Mouse (Mus musculus) ovary, adult 18-20 months (tissue): ENCODE data around the gene Ddah1.

ENCODE experiments used
- DNase-seq: peaks from one replicate; pipeline ENCODE4 v3.0.0; 2022; ENCODE audit warnings: low spot score, mixed read lengths

The Ddah1 gene

DNA sequence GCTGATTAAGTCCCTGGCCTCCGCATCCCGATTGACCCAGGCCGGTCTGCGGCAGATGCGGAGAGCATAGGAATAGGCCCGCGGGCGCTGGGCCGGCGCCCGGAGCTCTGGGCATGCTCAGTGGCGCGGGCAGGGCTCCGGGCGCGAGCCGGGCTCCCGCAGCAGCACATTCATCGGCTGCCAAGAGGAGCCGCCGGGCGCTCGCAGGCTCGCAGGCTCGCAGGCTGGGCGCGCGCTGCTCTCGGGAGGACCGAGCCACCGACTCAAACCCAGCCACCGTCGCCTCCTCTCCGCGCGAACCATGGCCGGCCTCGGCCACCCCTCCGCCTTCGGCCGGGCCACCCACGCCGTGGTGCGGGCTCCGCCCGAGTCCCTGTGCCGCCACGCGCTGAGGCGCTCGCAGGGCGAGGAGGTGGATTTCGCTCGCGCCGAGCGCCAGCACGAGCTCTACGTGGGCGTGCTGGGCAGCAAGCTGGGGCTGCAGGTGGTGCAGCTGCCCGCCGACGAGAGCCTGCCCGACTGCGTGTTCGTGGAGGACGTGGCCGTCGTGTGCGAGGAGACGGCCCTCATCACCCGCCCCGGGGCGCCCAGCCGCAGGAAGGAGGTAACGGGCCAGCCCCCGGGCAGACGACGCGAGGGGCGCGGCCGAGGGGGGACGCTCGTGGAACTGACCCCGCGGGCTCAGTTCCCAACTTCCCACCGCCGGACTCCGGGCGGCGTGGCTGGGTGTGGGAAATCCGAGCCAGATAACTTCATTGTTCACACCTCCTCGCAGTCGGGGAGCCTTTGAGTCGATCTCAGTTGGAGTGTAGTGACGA is at the start of gene Ddah1:
TSS of gene Ddah1 (plus strand) at position 115 of the 818 bp plus-strand sequence.
- peak; percentile 60 for DNase-seq

DNA sequence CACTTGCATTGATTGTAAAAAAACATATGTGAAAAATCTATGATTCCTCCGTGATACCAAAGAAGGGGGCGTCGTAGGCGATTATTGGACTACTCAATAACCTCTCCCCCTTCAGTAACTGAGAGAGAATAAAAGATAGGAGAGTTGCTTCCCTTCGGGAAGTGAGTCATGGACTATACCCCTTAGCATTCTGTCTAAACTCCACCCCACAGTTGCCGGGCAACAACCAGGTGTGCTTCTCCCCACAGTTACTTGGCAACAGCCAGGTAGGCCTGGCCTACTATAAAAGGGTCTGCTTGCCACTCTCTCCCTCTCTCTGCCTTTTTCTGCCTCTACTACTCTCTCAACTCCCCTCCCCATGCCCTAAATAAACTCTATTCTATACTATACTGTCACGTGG is 42.6 kb upstream of the Ddah1 start:
- no peak for DNase-seq

DNA sequence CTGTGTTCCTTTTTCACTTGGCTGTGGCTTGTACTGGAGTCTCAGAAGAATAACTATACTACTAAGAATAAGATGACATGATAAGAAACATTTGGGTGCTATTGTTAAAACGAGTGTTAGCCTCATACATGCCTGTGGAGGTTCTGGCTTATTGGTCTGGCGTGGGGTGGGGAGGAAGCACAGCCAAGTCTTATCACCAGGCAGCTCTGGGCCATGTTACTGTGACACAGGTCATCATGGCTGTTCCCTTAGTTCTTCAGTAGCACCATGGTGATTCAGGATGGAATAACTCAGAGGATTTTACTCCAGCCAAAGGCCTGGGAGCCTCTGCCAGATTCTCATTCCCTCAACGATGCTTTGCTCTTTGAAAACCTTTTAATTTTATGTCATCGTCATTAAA is 38.8 kb upstream of the Ddah1 start:
- DNase-seq = no peak

DNA sequence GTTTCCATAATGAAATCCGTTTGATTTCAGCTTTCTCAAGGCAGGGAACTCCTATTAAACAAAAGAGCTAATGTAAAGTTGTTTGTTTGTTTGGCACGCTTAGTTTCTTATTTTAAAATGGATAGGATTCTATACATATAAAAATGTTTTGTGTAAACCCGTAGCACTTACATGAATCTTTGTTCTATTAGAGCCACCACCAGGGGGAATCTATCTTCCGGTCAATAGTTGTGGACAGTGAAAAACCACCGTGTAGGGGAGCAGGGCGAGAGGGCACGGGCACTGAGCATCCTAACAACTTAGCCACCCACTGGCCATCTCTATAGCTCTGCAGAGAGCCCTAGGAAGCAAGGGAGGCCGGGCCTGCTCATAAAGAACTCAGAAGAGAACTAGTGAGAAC is 33.4 kb upstream of the Ddah1 start:
- no peak for DNase-seq

DNA sequence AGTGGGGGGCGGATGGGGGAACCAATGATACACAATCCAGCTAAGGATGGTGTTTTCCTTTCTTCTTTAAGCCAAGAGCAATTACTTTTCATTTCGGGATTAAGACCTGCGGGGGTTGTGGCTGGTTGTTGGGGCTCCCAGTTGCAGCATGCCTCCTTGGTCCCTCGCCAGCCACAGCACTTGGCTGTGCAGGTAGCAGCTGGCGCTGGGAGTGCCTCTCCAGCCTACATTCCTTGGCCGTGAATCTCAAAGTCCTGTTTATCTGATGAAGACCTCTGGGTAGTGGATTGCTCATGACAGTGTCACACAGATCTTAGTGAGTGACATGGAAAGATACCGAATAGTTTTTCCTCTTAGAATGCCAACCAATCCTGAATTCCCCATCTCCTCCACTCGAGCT is 30.1 kb upstream of the Ddah1 start:
- DNase-seq = no peak

DNA sequence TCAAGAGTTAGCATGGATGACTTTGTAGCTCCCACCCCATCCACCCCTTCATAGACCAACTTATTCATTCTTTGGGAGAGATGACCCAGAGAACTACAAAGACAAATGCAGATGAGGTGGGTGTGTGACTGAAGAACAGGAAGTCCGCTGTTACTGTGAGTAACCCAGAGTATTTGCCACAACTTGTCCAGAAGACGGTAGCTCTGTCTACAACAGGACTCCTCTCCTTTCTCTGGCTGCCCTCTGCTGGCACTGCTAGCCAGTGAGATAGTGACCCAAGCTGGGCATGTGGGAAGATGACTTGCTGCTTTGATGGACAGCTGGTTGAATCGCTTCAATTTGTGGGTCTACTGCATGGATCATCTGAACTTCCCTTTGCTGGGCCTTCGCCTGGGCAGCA is 28.9 kb upstream of the Ddah1 start:
- no peak for DNase-seq

DNA sequence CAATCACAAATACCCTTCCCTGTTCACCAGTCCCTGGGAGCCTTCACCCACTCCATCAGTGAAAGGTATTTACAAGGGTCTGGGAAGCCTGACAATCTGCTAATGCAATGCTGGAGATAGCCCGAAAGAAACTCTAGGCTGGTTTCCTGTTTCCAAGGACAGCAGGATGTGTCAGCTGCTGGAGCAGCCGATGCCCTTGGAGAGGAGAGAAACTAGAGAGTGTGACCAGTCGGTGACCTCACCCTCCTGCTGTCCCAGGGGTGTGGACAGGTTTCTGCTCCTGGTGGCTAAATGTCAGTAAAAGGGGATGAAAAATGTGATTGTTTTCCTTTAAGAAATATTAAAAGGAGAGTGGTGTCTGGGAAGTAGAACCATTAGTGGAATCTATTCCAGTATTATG is 28.4 kb upstream of the Ddah1 start:
- DNase-seq = no peak

DNA sequence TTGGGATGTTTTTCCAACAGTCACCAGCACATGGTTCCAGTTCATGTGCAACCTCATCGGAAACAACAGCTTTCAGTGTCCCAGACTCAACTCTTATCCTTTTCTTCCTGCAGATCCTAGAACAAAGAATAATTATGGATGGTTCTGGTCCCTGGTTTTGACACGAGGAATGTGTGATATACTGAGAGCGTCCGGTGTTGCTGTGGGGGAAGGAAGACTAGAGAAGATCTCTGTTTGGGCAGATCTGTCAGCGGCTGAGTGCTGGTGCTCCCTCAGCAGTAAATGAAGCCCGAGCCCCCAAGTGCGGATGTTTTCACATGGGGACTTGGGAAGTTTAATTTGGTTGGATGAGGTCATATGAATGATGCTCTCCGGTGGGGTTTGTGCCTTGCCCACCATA is 23.6 kb upstream of the Ddah1 start:
- no peak for DNase-seq

DNA sequence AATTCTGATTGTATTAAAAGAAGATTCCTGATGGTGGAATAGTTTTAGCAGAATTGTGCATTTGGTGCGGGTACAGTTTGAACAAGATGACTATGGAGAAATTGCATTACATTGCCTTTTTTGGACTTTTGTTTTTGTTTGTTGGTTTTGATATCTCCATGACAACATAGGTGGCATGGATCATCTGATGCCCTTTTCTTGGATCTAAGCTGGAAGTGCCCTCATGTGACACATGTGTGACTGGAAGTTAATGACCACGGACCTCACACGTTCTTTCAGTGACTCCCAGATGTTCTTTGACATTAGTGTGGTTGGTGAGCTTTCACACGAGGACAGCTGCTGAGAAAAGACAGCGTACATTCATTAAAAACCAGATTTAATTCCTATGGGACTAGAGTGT is 21.9 kb upstream of the Ddah1 start:
- DNase-seq = no peak

DNA sequence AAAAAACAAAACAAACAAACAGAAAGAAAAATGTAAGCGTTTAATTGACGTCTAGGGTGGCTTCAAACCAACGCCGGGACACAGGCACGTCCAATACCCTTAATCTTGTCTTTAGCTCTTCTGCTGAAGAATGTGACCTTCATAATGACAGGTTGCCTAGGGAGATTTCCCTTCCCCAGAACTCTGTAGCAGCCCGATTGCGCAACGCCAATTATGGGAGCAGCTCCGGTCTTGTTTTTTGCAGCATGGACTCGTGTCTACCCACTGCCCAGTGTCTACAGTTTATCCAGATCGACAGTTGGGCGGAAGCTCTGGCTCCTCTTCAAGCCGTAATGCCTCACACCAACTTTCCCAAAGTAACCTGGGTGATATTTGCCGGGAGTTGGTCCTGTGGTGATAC is 19.8 kb upstream of the Ddah1 start:
- DNase-seq = no peak

DNA sequence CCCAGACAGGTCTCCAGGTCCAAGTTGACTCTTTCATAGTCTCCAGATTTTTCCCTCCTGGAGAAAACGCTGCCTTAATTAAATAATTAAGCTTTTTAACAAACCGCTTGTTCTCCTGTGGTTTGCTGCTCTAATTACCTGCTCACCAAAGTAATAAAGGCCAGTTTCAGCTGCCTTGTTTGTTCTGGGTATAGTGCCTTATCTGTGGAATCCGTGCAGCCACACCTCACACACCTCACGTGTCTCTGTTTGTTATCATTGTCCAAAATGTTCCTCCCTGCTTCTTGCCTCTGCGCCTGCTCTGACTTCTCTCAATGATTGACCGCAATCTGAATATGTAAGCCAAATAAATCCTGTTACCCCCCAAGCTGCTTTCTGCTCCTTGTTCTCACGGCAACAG is 18.6 kb upstream of the Ddah1 start:
- no peak for DNase-seq

DNA sequence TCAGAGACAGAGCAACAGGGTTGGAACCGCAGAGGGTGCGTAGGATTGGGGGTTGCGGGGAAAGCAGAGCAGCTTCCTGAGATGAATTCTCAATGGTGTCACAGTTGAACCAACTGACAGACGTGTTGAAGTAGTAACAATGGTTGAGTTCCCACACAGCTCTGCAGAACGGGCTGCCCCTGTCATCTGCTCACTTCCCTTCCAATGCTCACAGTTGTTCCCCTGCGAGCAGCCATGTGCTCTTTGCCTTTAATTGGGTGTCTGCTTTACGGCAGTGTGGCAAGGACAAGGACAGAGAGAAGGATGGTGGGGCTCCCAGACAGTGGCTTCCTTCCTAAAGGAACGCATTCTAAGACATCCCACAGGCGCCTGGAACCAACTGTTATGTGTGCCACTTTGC is 15.4 kb upstream of the Ddah1 start:
- DNase-seq = no peak

DNA sequence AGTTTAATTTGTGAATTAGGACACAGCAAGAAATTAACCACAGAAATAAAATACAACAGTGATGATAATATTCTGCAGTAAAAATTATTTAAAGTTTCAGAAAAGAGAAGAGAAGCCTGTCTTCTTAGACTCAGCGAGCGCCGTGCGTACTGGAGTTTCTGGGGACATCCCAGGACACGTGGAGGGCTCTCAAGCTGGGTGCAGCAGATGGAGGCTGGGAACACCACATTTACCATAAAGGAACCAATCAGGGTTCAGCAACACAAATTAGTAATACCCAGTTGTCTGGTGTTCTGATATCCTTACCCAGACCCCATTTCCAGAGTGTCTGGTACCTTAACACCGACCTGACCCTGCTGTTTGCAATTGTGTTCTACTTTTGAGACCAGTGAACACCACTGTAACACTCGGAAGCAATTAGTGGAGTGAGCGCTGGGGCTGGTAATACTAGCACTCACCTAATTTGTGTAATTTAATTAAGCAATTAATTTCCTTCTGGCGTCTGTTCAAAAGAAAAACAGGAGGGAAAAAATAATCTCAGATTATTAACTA is 14.9 kb upstream of the Ddah1 start:
- no peak for DNase-seq

DNA sequence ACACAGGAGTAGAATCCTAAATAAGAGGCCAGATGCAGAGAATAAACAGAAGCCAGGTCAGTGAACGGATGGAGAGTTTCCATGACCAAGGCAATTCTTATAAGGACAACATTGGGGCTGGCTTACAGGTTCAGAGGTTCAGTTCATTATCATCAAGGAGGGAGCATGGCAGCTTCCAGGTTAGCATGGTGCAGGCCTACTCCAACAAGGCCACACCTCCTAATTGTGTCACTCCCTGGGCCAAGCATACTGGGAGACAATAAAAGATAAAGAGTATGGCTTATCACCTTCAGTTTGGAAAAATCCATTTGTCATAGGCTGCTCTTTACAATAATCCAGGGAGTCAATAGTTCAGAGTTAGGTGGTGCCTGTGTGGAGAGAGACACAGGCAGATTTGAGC is 9.8 kb upstream of the Ddah1 start:
- DNase-seq = no peak

DNA sequence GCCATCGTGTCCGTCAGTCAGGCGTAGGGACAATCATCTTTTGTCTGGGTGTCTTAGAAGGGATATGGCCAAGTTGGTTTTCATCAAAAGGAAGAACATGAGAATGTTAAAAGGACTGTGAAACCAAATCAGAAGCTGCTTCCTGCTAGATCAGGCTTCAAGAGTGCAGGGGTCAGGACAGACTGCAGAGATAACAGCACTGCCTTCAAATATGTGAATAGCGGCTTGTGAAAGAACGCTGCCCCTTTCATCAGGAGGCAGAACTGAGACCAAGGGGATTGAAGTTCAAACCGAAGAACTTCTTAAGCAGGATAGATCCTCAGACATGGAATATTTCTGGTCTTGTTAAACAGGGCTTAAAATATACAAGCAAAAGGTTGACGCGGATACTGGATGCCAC is 2.0 kb upstream of the Ddah1 start:
- no peak for DNase-seq

DNA sequence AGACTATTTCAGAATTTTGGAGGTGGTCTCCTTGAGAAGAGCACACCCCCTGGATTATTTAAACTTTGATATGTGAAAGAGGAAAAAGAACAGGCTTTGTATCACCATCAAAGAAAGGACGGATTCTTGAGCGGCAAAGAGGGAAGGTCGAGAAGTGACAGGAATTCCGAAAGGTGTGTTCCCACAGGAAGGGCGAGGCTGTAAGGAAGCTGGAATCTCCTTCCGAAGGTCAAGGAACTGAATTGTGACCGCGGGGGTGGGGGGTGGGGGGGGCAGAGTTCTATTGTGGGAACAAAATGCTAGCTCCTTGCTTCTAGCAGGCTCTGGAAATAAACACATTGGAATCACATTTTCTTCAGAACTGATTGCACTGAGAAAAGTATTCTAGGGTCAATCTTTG is 1.3 kb upstream of the Ddah1 start:
- DNase-seq = no peak

DNA sequence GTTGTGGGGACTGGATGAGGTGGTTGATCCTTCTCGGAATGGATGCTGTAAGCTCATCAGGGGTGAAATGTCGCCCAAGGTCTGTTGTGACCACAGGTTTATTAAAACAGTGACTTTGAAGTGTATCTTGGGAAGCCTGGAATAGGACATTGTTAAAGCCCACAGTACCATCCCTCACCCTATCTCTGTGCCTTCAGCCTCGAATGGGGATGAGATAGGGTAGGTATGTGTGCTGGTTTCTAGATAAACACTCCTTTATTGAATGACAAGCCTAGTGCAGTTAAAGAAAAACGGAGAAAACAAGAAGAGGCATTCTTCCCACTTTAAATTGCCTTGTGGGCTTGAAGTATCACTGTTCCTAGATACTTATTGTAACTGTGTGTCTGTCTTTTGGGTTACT is 631 bp upstream of the Ddah1 start:
- no peak for DNase-seq

DNA sequence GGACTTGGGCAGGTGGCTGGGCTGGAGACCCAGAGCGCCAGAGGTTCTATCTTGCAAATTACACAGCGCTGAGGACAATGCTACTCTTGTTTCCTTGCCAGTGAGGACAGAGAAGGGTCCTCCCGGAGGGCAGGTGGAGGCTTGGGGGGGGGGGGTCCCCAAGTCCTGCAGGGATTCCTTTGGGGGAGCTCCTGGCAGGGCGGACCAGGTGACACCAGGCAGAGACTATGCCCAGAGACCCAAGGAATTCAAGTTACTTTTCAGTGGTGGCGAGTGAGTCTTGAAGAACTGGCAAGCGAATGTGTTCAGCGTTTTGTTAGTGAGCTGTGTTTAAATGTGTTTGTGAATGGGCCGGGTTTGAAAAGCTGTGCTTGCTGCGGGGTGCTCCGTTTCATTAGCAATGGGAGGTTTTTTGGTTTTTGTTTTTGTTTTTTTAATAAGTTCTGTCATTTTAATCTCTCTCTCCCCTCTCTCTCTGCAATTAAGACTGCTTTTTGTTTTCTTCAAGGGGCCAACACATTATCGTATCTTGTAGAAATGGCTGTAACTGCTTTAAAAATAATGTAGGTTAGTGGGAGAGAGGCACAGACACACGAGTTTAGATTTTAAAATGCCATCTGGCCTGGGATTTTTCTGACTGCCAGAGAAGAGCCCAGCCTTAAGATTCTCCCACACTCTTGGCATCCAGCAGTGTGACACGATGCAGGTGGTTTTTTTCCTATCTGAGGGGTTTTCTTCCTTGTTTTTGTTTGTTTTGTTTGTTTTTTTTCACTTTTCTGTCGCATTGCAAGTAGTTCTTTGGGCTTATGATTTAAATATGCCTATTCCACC is 1.1 kb downstream of the Ddah1 start:
- DNase-seq = no peak

DNA sequence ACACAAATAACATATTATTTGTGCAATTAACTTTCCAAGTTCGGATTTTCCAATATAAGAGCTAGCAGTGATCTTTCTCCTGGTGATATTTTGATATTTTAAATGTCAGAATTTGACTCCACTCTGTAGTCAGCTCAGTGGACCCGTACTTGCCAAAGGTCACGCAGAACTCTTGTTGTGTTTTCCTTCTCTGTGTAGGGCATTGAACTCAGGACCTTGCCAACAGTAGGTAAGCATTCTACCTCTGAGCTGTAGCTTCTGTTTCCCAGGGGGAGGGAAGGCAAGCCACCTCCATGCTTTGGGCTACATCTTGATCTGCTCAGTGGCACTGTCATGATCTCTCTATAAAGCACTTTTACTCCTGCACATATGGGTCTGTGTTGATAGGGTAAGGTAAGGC is 2.1 kb downstream of the Ddah1 start:
- DNase-seq = no peak

DNA sequence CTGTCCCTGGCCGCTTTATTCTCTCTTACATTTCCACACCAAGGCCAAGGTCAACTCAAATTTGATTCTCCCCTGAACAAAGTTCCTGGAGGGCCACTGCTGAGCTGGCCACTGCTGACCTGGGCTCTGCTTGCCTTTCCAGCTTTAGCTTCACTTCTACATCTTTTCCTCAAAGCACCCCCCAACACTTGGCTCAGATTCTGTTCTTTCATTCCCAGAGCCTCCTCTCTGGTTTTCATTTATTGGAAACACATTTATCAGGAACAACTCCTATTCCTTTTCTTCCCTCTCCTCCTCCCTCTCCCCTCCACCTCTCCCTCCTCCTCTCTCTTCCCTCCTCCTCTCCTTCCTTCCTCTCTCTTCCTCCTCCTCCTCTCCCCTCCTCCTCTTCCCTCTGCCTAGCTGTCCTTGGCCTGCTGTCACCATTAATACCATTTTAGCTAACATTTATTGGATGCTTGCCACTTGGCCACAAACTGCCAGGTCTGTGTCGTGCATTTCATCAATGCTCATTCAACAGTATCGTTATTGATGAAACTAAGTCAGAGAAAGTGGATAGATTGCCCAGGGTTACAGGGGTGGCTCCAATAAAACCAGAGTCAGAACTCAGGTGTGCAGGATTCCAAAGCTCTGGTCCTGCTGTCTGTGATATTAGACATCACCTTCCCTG is 3.2 kb downstream of the Ddah1 start:
- DNase-seq = no peak

DNA sequence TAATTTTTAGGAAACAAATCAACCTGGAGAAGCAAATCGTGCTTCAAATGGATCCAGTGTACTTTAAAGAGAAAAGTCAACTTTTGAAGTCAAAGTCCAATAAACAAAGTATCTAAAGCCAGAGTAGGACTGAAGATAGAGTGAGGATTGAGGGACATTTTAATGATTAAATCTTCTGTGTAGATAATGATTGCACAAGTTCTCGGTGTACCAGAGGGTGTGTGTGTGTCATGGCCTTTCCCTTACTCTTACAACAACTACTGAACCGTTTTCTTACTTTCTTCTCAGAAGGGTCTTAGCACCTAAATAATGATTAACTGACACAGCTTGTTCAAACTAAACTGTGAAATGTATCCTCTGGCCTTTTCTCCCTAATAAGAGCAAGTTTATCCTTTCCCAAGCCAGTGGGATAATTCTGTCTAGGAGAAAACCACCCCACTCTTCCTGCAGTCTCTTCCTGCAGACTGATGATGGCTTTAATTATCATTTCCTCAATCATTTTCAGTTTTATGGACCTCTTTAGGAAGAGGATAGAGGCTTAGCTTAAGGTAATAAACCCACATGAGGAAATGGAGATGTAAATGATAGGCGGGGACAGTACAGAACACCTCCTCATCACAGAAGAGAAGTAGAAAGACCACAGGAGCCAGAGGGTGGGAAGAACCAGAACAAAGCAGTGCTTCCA is 4.6 kb downstream of the Ddah1 start:
- no peak for DNase-seq

DNA sequence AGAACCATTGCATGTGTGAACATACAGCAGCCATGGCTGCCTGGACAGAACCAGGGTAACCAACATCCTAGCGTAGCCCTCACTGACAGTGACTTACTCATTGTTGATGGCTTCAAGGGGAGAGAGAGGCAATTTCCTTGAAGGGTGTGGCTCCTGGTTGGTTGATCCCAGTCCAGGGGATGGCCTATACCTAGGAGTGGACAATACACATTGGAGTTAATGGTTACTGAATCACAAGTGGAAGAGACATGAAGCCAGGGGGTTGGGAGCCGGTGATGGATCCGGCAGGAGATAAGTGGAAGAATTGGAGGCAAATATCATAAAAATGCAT is 5.1 kb downstream of the Ddah1 start:
- DNase-seq = no peak
